Mouse (Mus musculus) erythroblast, embryonic 14.5 days (primary cell): ENCODE results near the gene Dscaml1. TPM values are rescaled to one million over a fixed set of nuclear protein-coding genes. Genes with fewer than 3 reads are reported as not detected.
"Not testable (repeated sequence)": the region's sequence is repeated elsewhere in the genome, so short reads cannot be mapped to it uniquely, and the experiment has no call there.

Experiments
- H3K27me3 ChIP-seq: 2 replicates; pipeline ENCODE4 v1.6.1; 2012; ENCODE audit warnings: inconsistent platforms; ENCODE audit not compliant: control insufficient read depth
- H3K36me3 ChIP-seq: 2 replicates; pipeline ENCODE4 v1.6.1; 2012; ENCODE audit warnings: mild to moderate bottlenecking, inconsistent platforms; ENCODE audit not compliant: control insufficient read depth
- H3K4me1 ChIP-seq: 2 replicates; pipeline ENCODE4 v1.6.1; 2012; ENCODE audit warnings: inconsistent platforms; ENCODE audit not compliant: control insufficient read depth
- H3K4me3 ChIP-seq: replicated peaks from 2 replicates; pipeline ENCODE3; 2012; ENCODE audit warnings: moderate library complexity, mild to moderate bottlenecking, inconsistent platforms
- H3K9me3 ChIP-seq: 2 replicates; pipeline ENCODE4 v1.6.1; 2012; ENCODE audit warnings: low read length, inconsistent platforms, mixed read lengths; ENCODE audit not compliant: control insufficient read depth
- GATA1 ChIP-seq: IDR thresholded peaks from 2 replicates; pipeline ENCODE4 v1.6.1; 2012; ENCODE audit warnings: low read length, inconsistent platforms, mixed read lengths
- TAL1 ChIP-seq: IDR thresholded peaks from 3 replicates; pipeline ENCODE4 v1.6.1; 2012; ENCODE audit warnings: low read length, inconsistent platforms, mixed read lengths
- polyA plus RNA-seq: library from polyadenylated mRNA; stranded (reverse); fragments of >175 nt; gene quantifications from 2 replicates; pipeline ENCODE4 v1.2.3, GENCODE M21; 2012

Dscaml1 gene
- polyA plus RNA-seq, 1 experiment: not detected

- TF ChIP-seq TAL1 (no peak), GATA1 (no peak)
- Histone ChIP-seq H3K4me1 (peaks cover 4% of the 10 kb centered on the region), H3K36me3 (peaks cover 30% of the 10 kb centered on the region), H3K9me3 (no peaks in the 10 kb centered on the region), H3K27me3 (no peaks in the 10 kb centered on the region), H3K4me3 (no peak overlapping the region)
Measured at GRCm38 (mm10) chr9:45768421-45768820, 342.0 kb downstream of the Dscaml1 start.

- TF ChIP-seq GATA1: no peak
Measured at GRCm38 (mm10) chr9:45769596-45769995, 343.2 kb downstream of the Dscaml1 start.

GRCm38 (mm10) chr9:45774088-45774487, 347.7 kb downstream of the Dscaml1 start:
- Histone ChIP-seq H3K9me3 (no peaks in the 10 kb centered on the region), H3K36me3 (peaks cover 75% of the 10 kb centered on the region), H3K4me3 (no peak overlapping the region), H3K27me3 (no peaks in the 10 kb centered on the region), H3K4me1 (peaks cover 11% of the 10 kb centered on the region)
- TF ChIP-seq GATA1 (no peak), TAL1 (no peak)

More at GRCm38 (mm10) chr9:45769596-45769995, 343.2 kb downstream of the Dscaml1 start:
- H3K36me3 ChIP-seq: peaks cover 41% of the 10 kb centered on the region
- no peaks in the 10 kb centered on the region for H3K27me3 ChIP-seq
- H3K4me1 ChIP-seq: no peaks in the 10 kb centered on the region
- H3K4me3 ChIP-seq: no peak overlapping the region
- no peaks in the 10 kb centered on the region for H3K9me3 ChIP-seq

GRCm38 (mm10) chr9:45776176-45776575, 349.7 kb downstream of the Dscaml1 start:
- not testable (repeated sequence) for H3K27me3 ChIP-seq, H3K9me3 ChIP-seq, H3K4me3 ChIP-seq
- Histone ChIP-seq H3K4me1 (peaks cover 11% of the 10 kb centered on the region), H3K36me3 (peaks cover 68% of the 10 kb centered on the region)

GRCm38 (mm10) chr9:45779201-45779600, 352.8 kb downstream of the Dscaml1 start:
- Histone ChIP-seq H3K4me1 (peaks cover 11% of the 10 kb centered on the region), H3K36me3 (peaks cover 46% of the 10 kb centered on the region), H3K27me3 (no peaks in the 10 kb centered on the region), H3K4me3 (no peak overlapping the region), H3K9me3 (no peaks in the 10 kb centered on the region)
- TF ChIP-seq TAL1 (no peak), GATA1 (no peak)

GRCm38 (mm10) chr9:45783249-45784069, 357.0 kb downstream of the Dscaml1 start:
- Histone ChIP-seq H3K4me3 (no peak overlapping the region), H3K9me3 (no peaks in the 10 kb centered on the region), H3K4me1 (peaks cover 18% of the 10 kb centered on the region), H3K27me3 (no peaks in the 10 kb centered on the region), H3K36me3 (peaks cover 23% of the 10 kb centered on the region)
- TF ChIP-seq GATA1 (no peak), TAL1 (no peak)

- Histone ChIP-seq H3K27me3 (no peaks in the 10 kb centered on the region), H3K4me1 (peaks cover 30% of the 10 kb centered on the region), H3K4me3 (peak overlapping the region; percentile 43), H3K36me3 (peaks cover 25% of the 10 kb centered on the region), H3K9me3 (no peaks in the 10 kb centered on the region)
- TF ChIP-seq TAL1 (no peak), GATA1 (no peak)
Measured at GRCm38 (mm10) chr9:45787071-45787470, 360.6 kb downstream of the Dscaml1 start.

GRCm38 (mm10) chr9:45787547-45787946, 361.1 kb downstream of the Dscaml1 start:
- Histone ChIP-seq H3K9me3 (no peaks in the 10 kb centered on the region), H3K4me1 (peaks cover 30% of the 10 kb centered on the region), H3K36me3 (peaks cover 27% of the 10 kb centered on the region), H3K4me3 (peak overlapping the region; percentile 43), H3K27me3 (no peaks in the 10 kb centered on the region)
- TF ChIP-seq GATA1 (no peak), TAL1 (no peak)

GRCm38 (mm10) chr9:45788405-45788804, 362.0 kb downstream of the Dscaml1 start:
- Histone ChIP-seq H3K36me3 (peaks cover 29% of the 10 kb centered on the region), H3K4me3 (no peak overlapping the region), H3K27me3 (no peaks in the 10 kb centered on the region), H3K4me1 (peaks cover 30% of the 10 kb centered on the region), H3K9me3 (no peaks in the 10 kb centered on the region)
- TF ChIP-seq TAL1 (no peak), GATA1 (no peak)
